Mouse (Mus musculus) brain, embryonic 14.5 days (tissue): Measurements from ENCODE around the gene H2afv.

Source experiments
- CTCF ChIP-seq: fragments of 200-500 bp; IDR thresholded peaks from 2 replicates; pipeline ENCODE4 v1.5.1; 2012; ENCODE audit warnings: inconsistent platforms, mild to moderate bottlenecking, moderate library complexity, borderline replicate concordance; ENCODE audit not compliant: insufficient read depth, insufficient read length; ENCODE audit errors: extremely low read depth
- POLR2A ChIP-seq: fragments of 200-500 bp; IDR thresholded peaks from 2 replicates; pipeline ENCODE4 v1.6.1; 2012; ENCODE audit warnings: mild to moderate bottlenecking, inconsistent platforms, borderline replicate concordance; ENCODE audit not compliant: poor library complexity, insufficient read depth, insufficient read length, severe bottlenecking; ENCODE audit errors: extremely low read depth

- TF ChIP-seq CTCF (peak; percentile 70), POLR2A (no peak)
Measured at GRCm38 (mm10) chr11:6402515-6403510, 41.4 kb downstream of the H2afv start.
